Mouse (Mus musculus) layer of hippocampus, adult 8-10 months (tissue): ENCODE results near the gene Wfdc21. TPM values are rescaled to one million over a fixed set of nuclear protein-coding genes. Genes with fewer than 3 reads are reported as not detected.
A peak's percentile ranks its signal among the peaks of the same experiment; 100 is the strongest.

Experiments used
- DNase-seq, 2 experiments: peaks; one replicate each; pipeline ENCODE4 v3.0.0; 2022; ENCODE audit warnings: low spot score in 2 of 2
- total RNA-seq, 4 experiments: library from RNA; stranded (reverse); gene quantifications; 2 replicates each; pipeline ENCODE4 v1.2.4; 2022

The Wfdc21 gene
- total RNA-seq, 4 experiments from 2014 or later, result not detected

DNA sequence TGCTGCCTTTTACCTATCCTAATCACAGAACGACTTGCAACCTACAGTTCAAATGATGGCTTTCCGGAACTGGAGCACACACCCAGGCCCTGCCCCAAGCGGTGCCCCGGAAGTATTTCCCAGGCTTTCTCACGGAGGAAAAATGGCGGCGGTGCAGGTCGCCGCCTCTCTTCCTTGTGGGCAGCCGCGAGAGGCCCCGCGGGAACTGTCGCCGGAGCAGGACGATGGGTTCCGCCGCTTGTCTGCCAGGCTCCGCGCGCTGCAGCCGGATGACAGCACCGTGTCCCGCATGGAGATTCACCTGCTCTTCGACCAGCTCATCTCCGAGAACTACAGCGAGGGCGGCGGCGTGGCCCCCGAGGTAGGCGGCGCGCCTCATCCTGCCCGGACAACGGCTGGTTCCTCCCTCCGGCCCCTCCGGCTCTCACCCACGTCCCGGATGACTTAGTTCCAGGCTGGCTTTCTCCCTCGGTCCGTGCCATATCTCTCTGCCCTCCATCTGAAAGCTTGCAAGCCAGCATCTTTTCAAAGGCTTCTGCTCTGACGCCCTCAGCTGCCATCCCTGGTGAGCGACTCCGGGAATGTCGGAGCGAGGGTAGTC, 6.9 kb downstream of the Wfdc21 start, which contains the start of gene Heatr6:
Gene Heatr6, plus strand, starts transcription at position 116 of the 601 bp plus-strand sequence.
- DNase-seq, result peak; percentile 86 to 91

DNA sequence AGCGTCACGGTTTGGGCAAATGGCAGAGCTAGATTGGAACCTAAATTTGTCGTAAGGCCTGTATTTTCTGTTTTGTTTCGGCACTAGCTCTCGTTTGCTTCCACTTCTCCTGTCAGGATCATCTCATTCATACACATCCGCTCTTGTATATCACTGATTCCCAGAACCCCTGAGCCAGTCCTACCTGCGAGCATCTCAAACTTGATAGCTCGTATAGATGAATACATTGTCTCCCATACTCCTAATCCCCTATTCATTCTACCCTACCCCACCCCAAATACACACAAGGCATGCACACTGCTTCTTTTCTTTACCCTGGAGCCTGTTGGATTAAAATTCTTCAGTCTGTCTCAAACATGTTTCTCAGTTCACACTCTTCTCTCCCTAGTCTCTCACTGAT, 7.5 kb downstream of the Wfdc21 start:
- no peak for DNase-seq

DNA sequence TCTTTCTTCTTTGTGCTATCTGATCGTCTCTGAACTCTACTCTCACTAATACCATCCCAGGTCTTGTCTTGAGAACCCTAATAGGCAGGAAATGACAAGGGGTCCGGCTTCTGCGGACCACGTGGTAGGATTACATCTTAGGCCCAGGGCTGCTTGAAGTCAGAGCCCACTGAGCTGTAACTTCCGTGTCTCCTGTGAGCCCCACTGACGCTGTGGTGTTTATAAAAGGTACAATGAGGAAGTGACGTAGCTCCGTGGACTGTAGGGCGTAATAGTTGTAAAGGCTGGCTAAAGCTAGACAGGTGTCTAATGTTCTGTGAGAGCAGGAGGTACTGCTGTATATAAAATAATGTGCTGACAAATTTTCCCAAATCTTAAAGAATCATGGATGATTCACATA, 20.6 kb downstream of the Wfdc21 start:
- no peak for DNase-seq

- no peak for DNase-seq
These were observed 22.2 kb downstream of the Wfdc21 start for GRCm38 (mm10) chr11:83768976-83769375.

- no peak for DNase-seq
These were observed 24.3 kb downstream of the Wfdc21 start for GRCm38 (mm10) chr11:83771014-83771413.

GRCm38 (mm10) chr11:83772341-83772740, 25.6 kb downstream of the Wfdc21 start:
- DNase-seq, result no peak

- no peak for DNase-seq
These were observed 27.0 kb downstream of the Wfdc21 start for GRCm38 (mm10) chr11:83773691-83774090.

- DNase-seq, result no peak
These were observed 27.6 kb downstream of the Wfdc21 start for GRCm38 (mm10) chr11:83774324-83774723.

GRCm38 (mm10) chr11:83776798-83777197, 30.1 kb downstream of the Wfdc21 start:
- no peak for DNase-seq

DNA sequence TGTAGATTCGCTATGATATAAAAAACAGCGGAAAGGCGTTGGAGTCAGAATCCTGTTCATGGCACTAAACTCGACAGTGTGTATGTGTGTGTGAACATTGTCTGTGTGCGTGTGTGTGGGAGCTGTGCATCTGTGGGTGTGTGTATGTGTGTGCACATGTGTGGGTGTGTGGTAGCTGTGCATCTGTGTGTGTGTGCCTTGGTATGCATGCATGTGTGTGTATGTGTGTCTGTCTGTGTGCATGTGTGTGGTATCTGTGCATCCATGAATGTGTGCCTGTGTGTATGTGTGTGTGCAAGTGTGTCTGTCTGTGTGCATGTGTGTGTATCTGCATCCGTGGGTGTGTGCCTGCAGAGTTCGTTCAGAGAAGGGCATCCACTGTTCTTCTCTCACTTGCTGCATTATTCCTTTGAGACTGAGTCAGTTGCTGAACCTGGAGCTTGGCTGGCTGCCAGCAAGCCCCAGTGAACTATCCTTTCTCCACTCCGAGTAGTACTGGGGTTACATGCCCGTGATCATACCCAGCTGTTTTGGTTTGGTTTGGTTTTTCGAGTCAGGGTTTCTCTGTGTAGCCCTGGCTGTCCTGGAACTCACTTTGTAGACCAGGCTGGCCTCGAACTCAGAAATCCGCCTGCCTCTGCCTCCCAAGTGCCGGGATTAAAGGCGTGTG, 37.3 kb downstream of the Wfdc21 start:
- DNase-seq, result no peak

DNA sequence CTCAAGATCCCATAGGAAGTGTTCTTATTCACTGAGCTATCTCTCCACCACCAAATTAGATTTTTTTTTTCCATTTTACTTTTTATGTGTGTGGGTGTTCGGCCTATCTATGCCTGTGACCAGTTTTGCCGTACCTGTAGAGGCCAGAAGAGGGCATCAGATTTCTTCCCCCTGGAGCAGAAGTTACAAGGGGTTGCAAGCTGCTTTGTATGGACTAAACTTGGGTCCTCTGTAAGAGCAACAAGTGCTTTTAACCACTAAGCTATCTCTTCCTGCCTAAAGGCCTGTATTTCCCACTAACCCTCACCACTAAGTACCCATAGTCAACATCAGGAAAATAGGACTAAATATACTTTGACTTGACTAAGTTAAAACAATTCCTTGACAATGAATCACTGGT, 37.9 kb downstream of the Wfdc21 start:
- DNase-seq, result no peak

GRCm38 (mm10) chr11:83785366-83785765, 38.6 kb downstream of the Wfdc21 start:
- DNase-seq, result peak; percentile 29 to 60

DNA sequence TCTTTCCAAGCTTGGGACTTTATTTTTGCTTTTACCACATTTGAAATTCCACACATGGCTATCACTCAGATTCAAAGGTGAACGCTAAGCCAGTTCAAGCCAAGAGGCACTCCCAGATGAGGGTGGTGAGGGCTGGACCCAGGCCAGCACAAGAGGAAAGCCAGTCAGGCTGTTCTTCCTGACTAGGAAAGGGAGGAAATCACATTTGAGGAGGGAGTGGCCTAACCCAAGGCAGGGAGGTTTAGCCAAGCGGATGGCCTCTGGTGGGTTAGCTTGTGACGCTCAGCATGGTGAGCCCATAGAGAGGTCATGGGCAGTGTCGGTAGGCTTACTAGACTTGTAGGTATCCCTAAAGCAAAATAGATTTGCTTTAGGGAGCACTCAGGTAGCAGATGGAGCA, 40.1 kb downstream of the Wfdc21 start:
- DNase-seq, result no peak

- DNase-seq, result no peak
These were observed 40.8 kb downstream of the Wfdc21 start for GRCm38 (mm10) chr11:83787401-83788021.

- DNase-seq, result no peak
These were observed 41.6 kb downstream of the Wfdc21 start for GRCm38 (mm10) chr11:83788331-83788730.

DNA sequence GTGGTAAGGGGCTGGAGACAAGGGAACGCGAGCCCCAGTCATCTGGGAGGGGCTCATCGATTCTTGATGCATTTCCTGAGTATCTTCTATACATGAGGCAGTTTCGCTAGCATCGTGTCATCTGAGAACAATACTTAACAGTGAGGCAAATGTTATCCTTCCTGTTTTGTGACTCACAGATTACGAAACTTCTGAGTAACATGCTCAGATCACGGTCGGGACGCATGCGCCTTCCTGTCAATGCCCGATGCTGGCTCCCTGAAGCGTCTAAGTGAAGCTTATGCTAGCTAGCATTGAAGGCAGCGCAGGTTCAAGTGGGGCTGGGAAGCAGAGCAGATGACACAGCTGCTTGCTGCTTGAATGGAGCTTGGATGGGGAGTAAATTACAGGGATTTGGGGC, 42.5 kb downstream of the Wfdc21 start:
- DNase-seq, result no peak

- DNase-seq, result no peak
These were observed 44.4 kb downstream of the Wfdc21 start for GRCm38 (mm10) chr11:83791133-83791532.

GRCm38 (mm10) chr11:83792316-83792914, 45.7 kb downstream of the Wfdc21 start:
- no peak for DNase-seq

DNA sequence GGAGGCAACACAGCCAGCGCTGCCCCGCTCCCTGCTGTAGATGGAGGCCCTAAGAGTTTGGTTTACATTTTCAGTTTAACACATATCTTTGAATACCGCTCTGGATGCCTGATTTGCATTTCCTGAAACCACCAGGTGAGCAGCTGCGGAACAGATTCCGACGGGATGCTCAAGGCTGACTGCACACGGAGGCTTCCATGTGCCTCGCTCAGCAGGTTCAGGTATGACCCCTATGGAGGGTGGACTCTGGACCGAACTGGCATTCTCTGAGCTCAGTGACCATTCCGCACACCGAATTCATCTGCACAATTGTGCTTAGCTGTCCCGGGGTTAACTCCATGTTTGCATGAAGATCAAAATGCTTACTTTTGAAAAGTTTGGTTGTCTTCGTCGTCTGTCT, 46.5 kb downstream of the Wfdc21 start:
- DNase-seq, result no peak

DNA sequence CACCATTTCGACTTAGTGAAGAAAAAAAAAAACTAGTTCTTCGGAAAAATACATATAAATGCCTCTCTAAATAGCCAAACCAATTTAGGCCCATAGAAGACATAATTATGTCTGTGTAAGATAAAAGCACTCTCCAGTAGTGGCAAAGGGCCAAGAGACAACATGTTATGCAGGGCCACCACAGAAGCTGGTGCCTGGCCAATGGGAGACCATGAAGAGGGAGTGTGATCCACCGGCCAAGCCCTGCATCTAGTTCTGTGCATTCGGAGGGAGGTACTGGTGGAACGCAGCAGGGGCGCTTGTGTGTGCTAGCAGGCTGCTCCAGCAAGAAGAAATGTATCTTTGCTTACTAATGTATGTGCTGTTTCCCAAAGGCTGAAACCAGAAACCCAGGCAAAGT, 49.4 kb downstream of the Wfdc21 start:
- DNase-seq, result no peak

DNA sequence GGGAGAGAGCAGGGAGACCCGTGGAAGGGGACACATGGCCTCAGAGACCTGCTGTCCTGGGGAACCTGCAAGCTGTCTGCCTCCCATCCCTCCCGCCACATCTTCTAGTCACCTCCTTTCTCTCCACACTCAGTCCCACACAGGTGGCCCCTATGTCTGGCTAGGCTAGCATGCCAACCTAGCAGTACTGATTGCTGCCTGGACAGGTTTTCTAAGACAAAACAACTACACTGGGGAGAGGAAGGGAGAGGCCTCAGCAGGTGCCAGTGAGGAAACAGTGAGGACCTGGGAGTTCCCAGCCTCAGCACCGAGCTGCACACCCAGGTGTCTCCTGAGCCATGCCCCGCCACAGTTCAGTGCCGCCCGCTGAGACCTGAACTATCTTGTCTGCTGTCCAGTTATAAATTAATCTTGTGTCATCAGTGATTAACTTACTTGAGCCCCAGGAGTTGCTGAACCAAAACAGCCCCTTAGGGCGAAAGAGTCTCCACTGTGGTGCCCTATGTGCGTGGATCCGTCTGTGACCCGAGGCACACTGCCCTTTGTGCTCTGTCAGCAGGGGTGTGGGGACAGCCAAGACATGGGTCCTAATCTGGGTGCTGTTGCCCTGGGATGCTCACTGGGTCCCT, 50.4 kb downstream of the Wfdc21 start:
- no peak for DNase-seq

GRCm38 (mm10) chr11:83799871-83800430, 53.2 kb downstream of the Wfdc21 start:
- no peak for DNase-seq
